Mouse (Mus musculus): ENCODE data around the gene Ttc27.

DNA sequence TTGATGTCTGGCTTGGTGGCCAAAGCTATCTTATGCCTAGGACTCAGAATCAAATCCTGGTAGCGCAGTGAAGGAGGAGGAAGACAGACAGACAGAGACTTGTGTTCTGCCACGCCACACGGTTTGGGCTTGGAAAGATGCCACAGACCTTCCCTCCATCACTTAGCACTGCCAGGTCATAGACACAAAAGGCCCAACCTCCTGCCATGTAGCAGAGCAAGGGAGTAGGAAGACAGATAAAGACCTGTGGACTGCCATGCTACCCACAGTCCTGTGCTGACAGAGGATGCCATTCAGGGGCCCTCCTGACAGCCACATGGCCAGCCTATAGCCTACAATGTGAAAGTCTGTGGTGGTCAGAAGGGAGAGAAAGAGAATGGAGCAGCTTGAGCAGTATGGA, 187.4 kb downstream of the Ttc27 start:
- TF ChIP-seq UBTF (IDR thresholded peaks at IDR 0.05; ENCODE audit: low read depth, low read length) = no peak
- no peak for TF ChIP-seq JUN (IDR thresholded peaks at IDR 0.05; ENCODE audit: insufficient read depth, low read depth, low read length)
- no peak for TF ChIP-seq CTCF (conservative IDR thresholded peaks at IDR 0.05 in 1 of 2, IDR thresholded peaks at IDR 0.05 in 1 of 2; ENCODE audit: low read depth in 2 of 2, low read length in 2 of 2)
- no peak for TF ChIP-seq MXI1 (IDR thresholded peaks at IDR 0.05; ENCODE audit: low read depth, low read length)
- TF ChIP-seq MAX (IDR thresholded peaks at IDR 0.05; ENCODE audit: low read length) = no peak
- TF ChIP-seq USF2 (conservative IDR thresholded peaks at IDR 0.05; ENCODE audit: low read depth, low read length) = no peak
- no peak for TF ChIP-seq POLR2A (IDR thresholded peaks at IDR 0.05; ENCODE audit: low read depth, low read length)

All from CH12.LX (cell line).